Mouse (Mus musculus) kidney, adult 18-20 months (tissue): ENCODE data around the gene Sds.
A peak's percentile ranks its signal among the peaks of the same experiment; 100 is the strongest.

ENCODE experiments used
- DNase-seq: peaks from one replicate; pipeline ENCODE4 v3.0.0; 2021

Sds gene

GRCm38 (mm10) chr5:120476296-120476695, at the start of gene Sds:
TSS of gene Sds (plus strand) at chr5:120476526.
- no peak for DNase-seq

- no peak for DNase-seq
Observed at GRCm38 (mm10) chr5:120426572-120426971, 49.8 kb upstream of the Sds start.

- DNase-seq: no peak
Observed at GRCm38 (mm10) chr5:120427451-120427938, 48.8 kb upstream of the Sds start.

- no peak for DNase-seq
Observed at GRCm38 (mm10) chr5:120428189-120428838, 48.0 kb upstream of the Sds start.

GRCm38 (mm10) chr5:120428990-120429389, 47.3 kb upstream of the Sds start:
- DNase-seq: no peak

GRCm38 (mm10) chr5:120429692-120430091, 46.6 kb upstream of the Sds start:
- DNase-seq: no peak

GRCm38 (mm10) chr5:120431001-120431583, 45.2 kb upstream of the Sds start:
- no peak for DNase-seq

- DNase-seq: no peak
Observed at GRCm38 (mm10) chr5:120431649-120432485, 44.5 kb upstream of the Sds start, which contains the start of gene Lhx5. TSS of gene Lhx5 (plus strand) at chr5:120431699.

- DNase-seq: no peak
Observed at GRCm38 (mm10) chr5:120432486-120433015, 43.8 kb upstream of the Sds start.

- DNase-seq: no peak
Observed at GRCm38 (mm10) chr5:120433135-120433760, 43.1 kb upstream of the Sds start.

- DNase-seq: no peak
Observed at GRCm38 (mm10) chr5:120434231-120434735, 42.0 kb upstream of the Sds start.

- DNase-seq: no peak
Observed at GRCm38 (mm10) chr5:120435006-120435681, 41.2 kb upstream of the Sds start.

GRCm38 (mm10) chr5:120435731-120436501, 40.4 kb upstream of the Sds start:
- peak; percentile 25 for DNase-seq

GRCm38 (mm10) chr5:120436885-120437495, 39.3 kb upstream of the Sds start:
- no peak for DNase-seq

GRCm38 (mm10) chr5:120437539-120437938, 38.8 kb upstream of the Sds start:
- no peak for DNase-seq

- no peak for DNase-seq
Observed at GRCm38 (mm10) chr5:120437986-120438385, 38.3 kb upstream of the Sds start.

- no peak for DNase-seq
Observed at GRCm38 (mm10) chr5:120438469-120438868, 37.9 kb upstream of the Sds start.

- DNase-seq: no peak
Observed at GRCm38 (mm10) chr5:120438991-120439710, 37.2 kb upstream of the Sds start.

GRCm38 (mm10) chr5:120439887-120440670, 36.2 kb upstream of the Sds start:
- DNase-seq: no peak
